Mouse (Mus musculus): ENCODE results near the gene Pced1a.

DNA sequence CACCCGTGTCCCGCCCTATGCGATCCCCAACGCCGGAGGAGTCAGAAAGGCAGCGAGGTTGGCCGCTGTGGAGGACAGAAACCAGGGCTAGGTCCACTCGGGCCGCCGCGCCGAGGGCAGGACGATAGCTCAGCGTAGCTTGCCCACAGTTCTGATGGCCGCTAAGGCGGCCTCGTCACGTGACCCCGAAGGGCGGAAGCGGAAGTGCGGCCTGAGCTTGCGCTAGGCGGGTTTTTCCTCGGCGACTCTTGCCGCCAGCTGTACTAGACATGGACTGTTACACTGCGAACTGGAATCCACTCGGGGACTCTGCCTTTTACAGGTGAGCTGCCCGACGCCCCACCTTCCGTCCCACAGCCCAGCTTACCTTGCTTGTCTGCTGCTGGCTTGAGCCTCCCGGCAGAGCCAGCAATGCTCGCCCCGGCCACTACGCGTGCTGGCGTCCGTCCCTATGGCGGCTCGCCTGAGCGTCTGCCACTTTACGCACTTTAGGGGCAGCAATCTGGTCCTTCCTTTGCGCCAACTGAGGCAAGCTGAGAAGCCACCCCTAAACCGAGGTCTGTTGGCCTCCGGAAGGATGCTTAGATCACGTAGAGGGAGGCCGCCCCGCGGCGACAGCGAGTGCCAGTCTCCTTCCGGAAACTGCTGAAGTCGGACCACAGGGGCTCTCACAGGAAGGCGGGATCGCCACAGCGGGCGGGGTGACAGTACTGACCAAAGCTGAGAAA is at the start of gene Pced1a, which contains the start of gene Vps16:
- TF ChIP-seq EP300 (IDR thresholded peaks at IDR 0.05; ENCODE audit: low read depth) (no peak), CTCF (IDR thresholded peaks at IDR 0.05; ENCODE audit: low read depth) (peak; percentile 89)
